Mouse (Mus musculus) kidney, adult 2 months (tissue): ENCODE results near the gene Fpr-rs6. TPM values are rescaled to one million over a fixed set of nuclear protein-coding genes. Genes with fewer than 3 reads are reported as not detected.

Experiments
- DNase-seq: peaks from one replicate; pipeline ENCODE4 v3.0.0; 2021
- H3K27ac ChIP-seq: fragments of 200-500 bp; 2 replicates; pipeline ENCODE4 v1.5.1; 2012; ENCODE audit warnings: low read depth, low read length, control low read depth, inconsistent platforms; ENCODE audit not compliant: insufficient read depth
- H3K27me3 ChIP-seq: fragments of 200-500 bp; replicated peaks from 2 replicates; pipeline ENCODE4 v1.6.1; 2012; ENCODE audit warnings: mild to moderate bottlenecking, moderate library complexity, low read length, inconsistent platforms; ENCODE audit not compliant: control insufficient read depth, insufficient read depth
- H3K36me3 ChIP-seq: fragments of 200-500 bp; 2 replicates; pipeline ENCODE4 v1.6.1; 2012; ENCODE audit warnings: mild to moderate bottlenecking, moderate library complexity, low read length, inconsistent platforms; ENCODE audit not compliant: control insufficient read depth, insufficient read depth
- H3K4me1 ChIP-seq: fragments of 200-500 bp; 2 replicates; pipeline ENCODE4 v1.6.1; 2011; ENCODE audit warnings: low read length; ENCODE audit not compliant: control insufficient read depth, insufficient read depth
- H3K4me3 ChIP-seq: fragments of 200-500 bp; 2 replicates; pipeline ENCODE4 v1.5.1; 2011; ENCODE audit warnings: mild to moderate bottlenecking, low read depth, low read length, control low read depth; ENCODE audit not compliant: insufficient read depth
- CTCF ChIP-seq: fragments of 200-500 bp; conservative IDR thresholded peaks from 2 replicates; pipeline ENCODE4 v1.5.1; 2011; ENCODE audit warnings: low read depth, mild to moderate bottlenecking, control low read depth, low read length, moderate library complexity, mixed read lengths; ENCODE audit not compliant: insufficient read depth, insufficient read length
- POLR2A ChIP-seq: fragments of 200-500 bp; IDR thresholded peaks from one replicate; pipeline ENCODE4 v1.6.1; 2011; ENCODE audit warnings: low read depth, low read length, control low read depth
- polyA plus RNA-seq: library from polyadenylated mRNA; depleted of rRNA; stranded (reverse); fragments of >200 nt; gene quantifications from 2 replicates; pipeline ENCODE4 v1.2.3, GENCODE M21; 2012; rRNA removed

Gene Fpr-rs6
- polyA plus RNA-seq = not detected in 2 replicates

DNA sequence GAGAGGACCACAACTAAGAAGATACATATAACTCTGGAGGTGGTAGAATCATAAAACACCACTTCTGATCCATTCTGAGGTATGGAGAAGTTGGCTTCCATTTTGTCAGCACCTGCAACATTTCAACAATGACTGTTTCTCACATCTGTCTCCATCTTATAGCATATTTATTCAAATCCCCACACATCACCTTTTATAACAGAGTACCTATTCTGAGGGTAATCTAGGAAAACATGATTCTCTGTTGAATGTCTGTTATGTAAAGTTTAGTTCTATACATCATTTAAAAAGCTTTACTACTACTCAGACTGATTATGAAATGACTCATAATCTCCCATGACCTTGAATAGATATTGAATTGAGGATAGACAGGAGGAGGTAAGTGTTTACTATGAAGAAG is at the start of gene Fpr-rs6:
Fpr-rs6 (minus strand) TSS at position 101 of the 400 bp plus-strand sequence.
- Histone ChIP-seq H3K27me3 (no peaks in the 10 kb centered on the region), H3K4me1 (no peaks in the 10 kb centered on the region), H3K27ac (no peak within 1 kb of the TSS), H3K36me3 (no peaks in the 10 kb centered on the region), H3K4me3 (no peak within 1 kb of the TSS)
- no peak for DNase-seq
- TF ChIP-seq CTCF = no peak
- no peak for TF ChIP-seq POLR2A

Other genes starting within 250 kb of the Fpr-rs6 start
- gene Vmn2r104, start 134.8 kb downstream of the Fpr-rs6 start, polyA plus RNA-seq = not detected in 2 replicates
- gene Fpr-rs7, start 68.9 kb downstream of the Fpr-rs6 start, polyA plus RNA-seq = not detected in 2 replicates
- gene Vmn2r105, start 52.0 kb upstream of the Fpr-rs6 start, polyA plus RNA-seq = not detected in 2 replicates
- gene Vmn2r106, start 102.5 kb upstream of the Fpr-rs6 start, polyA plus RNA-seq = not detected in 2 replicates
- gene Vmn2r107, start 162.1 kb upstream of the Fpr-rs6 start, polyA plus RNA-seq = not detected in 2 replicates
- gene Vmn1r224, start 231.0 kb upstream of the Fpr-rs6 start, polyA plus RNA-seq = not detected in 2 replicates